Mouse (Mus musculus) inflammation-experienced regulatory T-cells, adult 6 months (primary cell): ENCODE measurements around the gene Ciao1. TPM values are rescaled to one million over a fixed set of nuclear protein-coding genes. Genes with fewer than 3 reads are reported as not detected.
A peak's percentile ranks its signal among the peaks of the same experiment; 100 is the strongest.
"Not testable (repeated sequence)": the region's sequence is repeated elsewhere in the genome, so short reads cannot be mapped to it uniquely, and the experiment has no call there.

ENCODE experiments used
- ATAC-seq: one replicate; pipeline ENCODE4 v1.8.0; 2017
- polyA plus RNA-seq, 3 experiments: library from polyadenylated mRNA; unstranded; fragments of 100-300 nt; shearing (Covaris generic); gene quantifications; one replicate each; pipeline ENCODE4 v1.2.1; 2017

Ciao1 gene
- polyA plus RNA-seq, 3 experiments from 2014 or later, result 39.3 to 59.1 (median 51.3) TPM

- peak; percentile 2 for ATAC-seq
Observed at GRCm38 (mm10) chr2:127248334-127249004, 853 bp upstream of the Ciao1 start.

- ATAC-seq, result no peak
Observed at GRCm38 (mm10) chr2:127240065-127240464, 7.6 kb downstream of the Ciao1 start.

DNA sequence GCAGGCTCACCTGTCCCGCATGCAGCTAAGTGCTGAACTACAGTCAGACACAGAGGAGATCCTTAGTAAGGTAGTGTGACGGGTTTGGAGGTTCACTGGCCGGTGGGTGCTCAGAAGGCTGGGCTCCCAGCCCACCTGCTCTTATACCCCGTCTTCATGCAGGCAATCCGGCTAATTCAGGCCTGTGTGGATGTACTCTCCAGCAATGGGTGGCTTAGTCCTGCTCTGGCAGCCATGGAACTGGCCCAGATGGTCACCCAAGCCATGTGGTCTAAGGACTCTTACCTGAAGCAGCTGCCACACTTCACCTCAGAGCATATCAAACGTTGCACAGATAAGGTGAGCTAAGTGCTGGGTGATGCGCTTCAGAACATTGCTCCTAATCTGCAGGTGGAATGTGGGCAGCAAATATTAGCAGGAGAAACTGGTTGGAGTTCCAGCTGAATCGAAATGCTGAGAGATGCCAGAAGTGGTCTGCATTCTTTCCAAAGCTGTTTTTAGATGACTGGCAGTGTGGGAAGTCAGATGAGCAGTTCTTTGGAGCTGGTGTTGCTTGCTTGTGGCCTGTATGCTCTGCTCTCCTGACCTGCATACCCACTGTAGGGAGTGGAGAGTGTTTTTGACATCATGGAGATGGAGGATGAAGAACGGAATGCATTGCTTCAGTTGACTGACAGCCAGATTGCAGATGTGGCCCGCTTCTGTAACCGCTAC is 9.6 kb downstream of the Ciao1 start:
- ATAC-seq, result no peak

GRCm38 (mm10) chr2:127225261-127225660 is 22.4 kb downstream of the Ciao1 start:
- ATAC-seq, result no peak

DNA sequence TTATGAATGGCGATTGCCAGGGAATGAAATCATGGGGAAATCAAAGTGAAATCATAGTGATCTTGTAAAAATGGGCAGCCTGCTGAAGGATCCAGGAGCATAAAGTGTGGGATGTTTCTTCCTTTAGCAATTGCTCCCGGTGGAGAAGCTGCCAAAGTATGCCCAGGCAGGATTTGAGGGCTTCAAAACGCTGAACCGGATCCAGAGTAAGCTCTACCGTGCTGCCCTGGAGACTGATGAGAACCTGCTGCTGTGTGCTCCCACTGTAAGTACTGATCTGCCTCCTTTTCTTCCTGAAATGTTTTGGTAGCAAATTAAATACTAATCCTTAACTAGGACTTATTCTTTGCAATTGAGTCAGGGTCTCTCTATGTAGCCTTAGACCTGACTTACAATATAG is 29.9 kb downstream of the Ciao1 start:
- no peak for ATAC-seq

GRCm38 (mm10) chr2:127210701-127211100 is 36.9 kb downstream of the Ciao1 start:
- no peak for ATAC-seq

- no peak for ATAC-seq
Observed at GRCm38 (mm10) chr2:127208452-127208769, 39.2 kb downstream of the Ciao1 start.

- ATAC-seq, result peak; percentile 96
Observed at GRCm38 (mm10) chr2:127207547-127208451, 39.8 kb downstream of the Ciao1 start, which contains the start of the genes 1810024B03Rik and Snrnp200. Gene 1810024B03Rik (minus strand): TSS chr2:127208280. Gene Snrnp200 (plus strand): TSS chr2:127208386.

DNA sequence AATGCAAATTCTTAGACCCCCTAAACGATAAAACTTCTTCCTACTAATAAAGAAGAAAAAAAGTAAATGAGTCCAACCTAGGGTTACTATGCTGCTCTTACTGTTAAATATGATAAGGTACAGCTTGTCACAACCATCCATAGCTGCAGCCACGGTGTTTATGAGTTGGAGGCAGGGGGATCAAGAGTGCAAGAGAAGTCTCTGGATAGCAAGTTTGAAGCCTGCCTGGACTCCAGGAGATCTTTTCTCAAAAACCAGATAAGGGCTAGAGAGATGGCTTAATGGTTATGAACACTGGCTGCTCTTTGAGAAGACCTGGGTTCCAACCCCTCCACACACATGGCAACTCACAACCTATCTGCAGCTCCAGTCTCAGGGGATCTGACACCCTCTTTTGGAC is 40.7 kb downstream of the Ciao1 start:
- no peak for ATAC-seq

DNA sequence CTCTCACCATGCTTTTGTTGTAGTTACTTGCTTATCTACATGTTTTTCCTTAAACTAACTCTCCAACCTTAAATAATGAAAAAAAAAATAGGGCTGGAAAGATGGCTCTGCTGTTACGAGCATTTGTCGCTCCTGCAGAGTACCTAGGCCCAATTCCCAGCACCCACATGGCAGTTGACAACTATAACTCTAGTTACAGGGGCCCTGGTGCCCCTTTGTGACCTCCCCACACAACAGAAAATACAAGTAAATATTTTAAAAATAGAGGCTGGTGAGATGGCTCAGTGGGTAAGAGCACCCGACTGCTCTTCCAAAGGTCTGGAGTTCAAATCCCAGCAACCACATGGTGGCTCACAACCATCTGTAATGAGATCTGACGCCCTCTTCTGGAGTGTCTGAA is 41.7 kb downstream of the Ciao1 start:
- not testable (repeated sequence) for ATAC-seq

DNA sequence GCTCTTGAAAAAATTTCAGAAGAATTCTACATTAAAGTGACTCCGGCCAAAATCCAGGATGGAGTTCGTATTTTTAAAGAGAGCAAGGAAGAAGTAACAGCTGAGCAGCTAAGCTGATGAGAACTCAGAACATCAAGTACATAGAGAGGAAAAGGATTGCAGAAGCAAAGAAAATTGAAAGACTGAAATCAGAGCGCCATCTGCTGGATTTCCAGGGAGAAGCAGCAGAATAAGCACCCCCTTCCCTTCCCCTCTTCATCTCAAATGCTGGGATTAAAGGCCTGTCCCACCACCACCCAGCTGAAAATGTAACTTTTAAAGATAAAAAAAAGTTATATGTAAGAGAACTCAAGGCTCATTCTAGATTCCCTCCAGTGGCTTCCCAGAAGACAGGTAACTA is 42.7 kb downstream of the Ciao1 start:
- ATAC-seq, result no peak

Other genes with a start within 250 kb of the Ciao1 start
- gene Ap4e1, start 239.1 kb downstream of the Ciao1 start, polyA plus RNA-seq, result 10 to 100 TPM; 11.4 to 15.1 (median 13.6) TPM
- 100 to 1,000 TPM in 1 of 3 experiments, 10 to 100 TPM in 2; 95.3 to 130 (median 96.5) TPM for gene Blvra, start 177.2 kb downstream of the Ciao1 start, polyA plus RNA-seq
- 10 to 100 TPM in 1 of 3 experiments, 1 to 10 TPM in 2; 4.9 to 62.0 (median 8.0) TPM for gene Ncaph, start 113.9 kb downstream of the Ciao1 start, polyA plus RNA-seq
- gene Itpripl1, start 104.4 kb downstream of the Ciao1 start, polyA plus RNA-seq, result 10 to 100 TPM; 54.1 to 78.4 (median 55.1) TPM
- 1 to 10 TPM in 1 of 3 experiments, under 1 TPM in 2; 0.69 to 1.3 (median 0.71) TPM for gene 1810024B03Rik, start 39.5 kb downstream of the Ciao1 start, polyA plus RNA-seq
- 10 to 100 TPM; 47.3 to 57.9 (median 47.8) TPM for gene Snrnp200, start 39.4 kb downstream of the Ciao1 start, polyA plus RNA-seq
- gene Tmem127, start 92 bp upstream of the Ciao1 start, polyA plus RNA-seq, result 10 to 100 TPM; 49.4 to 81.0 (median 67.0) TPM
- gene Stard7, start 22.4 kb upstream of the Ciao1 start, polyA plus RNA-seq, result 10 to 100 TPM; 25.3 to 34.8 (median 28.0) TPM
- 10 to 100 TPM; 26.0 to 29.5 (median 27.9) TPM for gene Dusp2, start 88.3 kb upstream of the Ciao1 start, polyA plus RNA-seq
- gene Astl, start 90.8 kb upstream of the Ciao1 start, polyA plus RNA-seq, result under 1 TPM in 2 of 3 experiments, not detected in 1; 0.21 to 0.35 TPM
- under 1 TPM in 1 of 3 experiments, not detected in 2; 0.13 TPM for gene Adra2b, start 115.4 kb upstream of the Ciao1 start, polyA plus RNA-seq
- gene Gpat2, start 177.4 kb upstream of the Ciao1 start, polyA plus RNA-seq, result under 1 TPM in 2 of 3 experiments, not detected in 1; 0.14 to 0.34 TPM
- 10 to 100 TPM; 29.3 to 66.5 (median 38.0) TPM for gene Fahd2a, start 196.7 kb upstream of the Ciao1 start, polyA plus RNA-seq